Mouse (Mus musculus): ENCODE results near the gene Sh3pxd2a. TPM values are rescaled to one million over a fixed set of nuclear protein-coding genes. Genes with fewer than 3 reads are reported as not detected.

Gene Sh3pxd2a
- polyA plus RNA-seq, 1 experiment: 13.4 TPM

- no peak overlapping the region for H3K4me3 ChIP-seq (ENCODE audit: insufficient read depth, low read length)
- no peaks in the 10 kb centered on the region for H3K4me1 ChIP-seq (ENCODE audit: control insufficient read depth, insufficient read depth, low read length)
- TF ChIP-seq CTCF (IDR thresholded peaks at IDR 0.05; ENCODE audit: extremely low read depth, insufficient read depth, low read length) (no peak), POLR2A (IDR thresholded peaks at IDR 0.05; ENCODE audit: extremely low read depth, insufficient read depth, low read length) (no peak)
- H3K27ac ChIP-seq (ENCODE audit: insufficient read depth, low read length): no peak overlapping the region
These were observed 45.0 kb downstream of the Sh3pxd2a start for GRCm38 (mm10) chr19:47419208-47419607.

- H3K4me3 ChIP-seq (ENCODE audit: insufficient read depth, low read length): no peak overlapping the region
- TF ChIP-seq POLR2A (IDR thresholded peaks at IDR 0.05; ENCODE audit: extremely low read depth, insufficient read depth, low read length) (no peak), CTCF (IDR thresholded peaks at IDR 0.05; ENCODE audit: extremely low read depth, insufficient read depth, low read length) (no peak)
- H3K27ac ChIP-seq (ENCODE audit: insufficient read depth, low read length): no peak overlapping the region
- H3K4me1 ChIP-seq (ENCODE audit: control insufficient read depth, insufficient read depth, low read length): 0 out of 2 replicates have a peak, but pooled peaks cover 2% of the 10 kb centered on the region
These were observed 48.0 kb downstream of the Sh3pxd2a start for GRCm38 (mm10) chr19:47416161-47416560.

- Histone ChIP-seq H3K4me3 (ENCODE audit: insufficient read depth, low read length) (no peak overlapping the region), H3K4me1 (ENCODE audit: control insufficient read depth, insufficient read depth, low read length) (0 out of 2 replicates have a peak, but pooled peaks cover 2% of the 10 kb centered on the region)
- TF ChIP-seq CTCF (IDR thresholded peaks at IDR 0.05; ENCODE audit: extremely low read depth, insufficient read depth, low read length) (no peak), POLR2A (IDR thresholded peaks at IDR 0.05; ENCODE audit: extremely low read depth, insufficient read depth, low read length) (no peak)
These were observed 49.9 kb downstream of the Sh3pxd2a start for GRCm38 (mm10) chr19:47414142-47414905.

GRCm38 (mm10) chr19:47413458-47414005, 50.7 kb downstream of the Sh3pxd2a start:
- TF ChIP-seq CTCF (IDR thresholded peaks at IDR 0.05; ENCODE audit: extremely low read depth, insufficient read depth, low read length): no peak
- Histone ChIP-seq H3K4me3 (ENCODE audit: insufficient read depth, low read length) (no peak overlapping the region), H3K27ac (ENCODE audit: insufficient read depth, low read length) (no peak overlapping the region), H3K4me1 (ENCODE audit: control insufficient read depth, insufficient read depth, low read length) (0 out of 2 replicates have a peak, but pooled peaks cover 2% of the 10 kb centered on the region)

More at GRCm38 (mm10) chr19:47414142-47414905, 49.9 kb downstream of the Sh3pxd2a start:
- no peak overlapping the region for H3K27ac ChIP-seq (ENCODE audit: insufficient read depth, low read length)

- Histone ChIP-seq H3K4me1 (ENCODE audit: control insufficient read depth, insufficient read depth, low read length) (0 out of 2 replicates have a peak, but pooled peaks cover 2% of the 10 kb centered on the region), H3K27ac (ENCODE audit: insufficient read depth, low read length) (no peak overlapping the region), H3K4me3 (ENCODE audit: insufficient read depth, low read length) (no peak overlapping the region)
- TF ChIP-seq POLR2A (IDR thresholded peaks at IDR 0.05; ENCODE audit: extremely low read depth, insufficient read depth, low read length): no peak
- TF ChIP-seq CTCF (IDR thresholded peaks at IDR 0.05; ENCODE audit: extremely low read depth, insufficient read depth, low read length): no peak
These were observed 51.5 kb downstream of the Sh3pxd2a start for GRCm38 (mm10) chr19:47412566-47413248.

- Histone ChIP-seq H3K4me1 (ENCODE audit: control insufficient read depth, insufficient read depth, low read length) (0 out of 2 replicates have a peak, but pooled peaks cover 2% of the 10 kb centered on the region), H3K27ac (ENCODE audit: insufficient read depth, low read length) (no peak overlapping the region), H3K4me3 (ENCODE audit: insufficient read depth, low read length) (no peak overlapping the region)
- TF ChIP-seq CTCF (IDR thresholded peaks at IDR 0.05; ENCODE audit: extremely low read depth, insufficient read depth, low read length) (no peak), POLR2A (IDR thresholded peaks at IDR 0.05; ENCODE audit: extremely low read depth, insufficient read depth, low read length) (no peak)
These were observed 53.9 kb downstream of the Sh3pxd2a start for GRCm38 (mm10) chr19:47410301-47410700.

- TF ChIP-seq CTCF (IDR thresholded peaks at IDR 0.05; ENCODE audit: extremely low read depth, insufficient read depth, low read length) (no peak), POLR2A (IDR thresholded peaks at IDR 0.05; ENCODE audit: extremely low read depth, insufficient read depth, low read length) (no peak)
- Histone ChIP-seq H3K4me3 (ENCODE audit: insufficient read depth, low read length) (no peak overlapping the region), H3K27ac (ENCODE audit: insufficient read depth, low read length) (no peak overlapping the region), H3K4me1 (ENCODE audit: control insufficient read depth, insufficient read depth, low read length) (0 out of 2 replicates have a peak, but pooled peaks cover 1% of the 10 kb centered on the region)
These were observed 55.1 kb downstream of the Sh3pxd2a start for GRCm38 (mm10) chr19:47409142-47409541.

GRCm38 (mm10) chr19:47408656-47409055, 55.5 kb downstream of the Sh3pxd2a start:
- no peak overlapping the region for H3K4me3 ChIP-seq (ENCODE audit: insufficient read depth, low read length)
- no peak overlapping the region for H3K27ac ChIP-seq (ENCODE audit: insufficient read depth, low read length)
- TF ChIP-seq CTCF (IDR thresholded peaks at IDR 0.05; ENCODE audit: extremely low read depth, insufficient read depth, low read length) (no peak), POLR2A (IDR thresholded peaks at IDR 0.05; ENCODE audit: extremely low read depth, insufficient read depth, low read length) (no peak)
- no peaks in the 10 kb centered on the region for H3K4me1 ChIP-seq (ENCODE audit: control insufficient read depth, insufficient read depth, low read length)

- Histone ChIP-seq H3K4me1 (ENCODE audit: control insufficient read depth, insufficient read depth, low read length) (no peaks in the 10 kb centered on the region), H3K4me3 (ENCODE audit: insufficient read depth, low read length) (no peak overlapping the region), H3K27ac (ENCODE audit: insufficient read depth, low read length) (no peak overlapping the region)
- no peak for TF ChIP-seq POLR2A (IDR thresholded peaks at IDR 0.05; ENCODE audit: extremely low read depth, insufficient read depth, low read length)
- no peak for TF ChIP-seq CTCF (IDR thresholded peaks at IDR 0.05; ENCODE audit: extremely low read depth, insufficient read depth, low read length)
These were observed 56.9 kb downstream of the Sh3pxd2a start for GRCm38 (mm10) chr19:47407332-47407731.

Data from cortical plate, adult 2 months (tissue).